In the genomic region with DNA sequence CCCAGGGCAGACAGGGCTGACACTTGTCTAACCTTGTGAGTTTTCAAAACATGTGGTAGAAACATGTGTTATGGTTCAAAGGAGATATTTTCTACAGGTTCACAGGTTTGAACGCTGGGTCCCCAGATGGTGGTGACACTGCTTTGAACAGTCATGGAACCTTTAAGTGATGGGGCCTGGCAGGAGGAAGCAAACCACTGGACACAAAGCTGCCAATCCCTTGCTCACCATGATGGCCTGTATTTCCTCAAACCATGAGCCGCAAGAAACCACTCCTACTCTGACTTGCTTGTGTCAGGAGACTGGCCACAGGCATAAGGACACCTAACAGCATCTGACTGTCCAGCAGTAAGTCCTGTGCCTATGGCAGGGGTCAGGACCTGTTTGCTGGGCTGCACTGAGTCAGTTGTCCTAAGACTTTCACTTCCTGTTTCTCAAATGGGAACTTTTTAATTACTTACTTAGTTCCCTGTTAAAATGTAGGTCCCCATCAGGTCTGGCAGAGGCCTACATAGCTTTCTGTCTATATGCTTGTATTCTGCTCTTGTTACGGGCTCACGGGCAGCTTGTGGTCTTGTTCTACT, we compare ENCODE assay signal across 18 mouse cellular contexts.
"Had no signal": no experiment of that assay in that cellular context is flagged by ENCODE, and none has a peak within 500 bp of the region (broad histone marks: within the 10 kb centered on the region; RNA-seq: fewer than 3 reads in every experiment).

No protein-coding gene starts in this region.

- H3K36me3 ChIP-seq: kidney, embryonic 15.5 days; limb, embryonic 15.5 days; liver, embryonic 13.5 days; midbrain, embryonic 10.5 days; midbrain, embryonic 15.5 days had no signal

- H3K27me3 ChIP-seq: kidney, embryonic 15.5 days; limb, embryonic 12.5 days; limb, embryonic 15.5 days; liver, embryonic 13.5 days; midbrain, embryonic 15.5 days had no signal

- H3K27ac ChIP-seq: kidney, embryonic 15.5 days; left cerebral cortex, adult 2 months; limb, embryonic 12.5 days; limb, embryonic 15.5 days; liver, embryonic 13.5 days; midbrain, embryonic 10.5 days; midbrain, embryonic 15.5 days had no signal

- DNase-seq: kidney, adult 8-10 months; kidney, postnatal 10 days; kidney, postnatal 36 days; layer of hippocampus, postnatal 36 days; liver, embryonic 13.5 days; lung, adult 2 months; lung, postnatal 14 days; lung, postnatal 4 days; thymus, adult 18-20 months; thymus, postnatal 36 days had no signal

- ATAC-seq: intestine, postnatal 0 days; midbrain, embryonic 15.5 days had no signal

- H3K4me3 ChIP-seq: kidney, embryonic 15.5 days; left cerebral cortex, adult 2 months; limb, embryonic 12.5 days; limb, embryonic 15.5 days; liver, embryonic 13.5 days; megakaryocyte, embryonic 14.5 days; midbrain, embryonic 10.5 days; midbrain, embryonic 15.5 days had no signal

- H3K4me1 ChIP-seq: kidney, embryonic 15.5 days; liver, embryonic 13.5 days; midbrain, embryonic 15.5 days had no signal

- H3K9me3 ChIP-seq: kidney, embryonic 15.5 days; limb, embryonic 12.5 days; limb, embryonic 15.5 days; liver, embryonic 13.5 days; megakaryocyte, embryonic 14.5 days; midbrain, embryonic 10.5 days; midbrain, embryonic 15.5 days had no signal
